Mouse (Mus musculus) stomach, embryonic 14.5 days (tissue): ENCODE measurements around the gene Hyal2. TPM values are rescaled to one million over a fixed set of nuclear protein-coding genes. Genes with fewer than 3 reads are reported as not detected.

ENCODE experiments used
- ATAC-seq: fragments of 200-750 bp; cut with Nextera tagmentation; 2 replicates; pipeline ENCODE4 v1.8.0; 2017; ENCODE audit warnings: low read depth, moderate TSS enrichment; ENCODE audit not compliant: insufficient number of reproducible peaks, insufficient read depth, low FRiP score
- H3K27ac ChIP-seq: fragments of 300-500 bp; sonication (generic); 2 replicates; pipeline ENCODE4 v1.5.1; 2014; ENCODE audit warnings: mild to moderate bottlenecking, low read length, moderate library complexity, mixed read lengths
- H3K27me3 ChIP-seq: fragments of 300-500 bp; sonication (generic); 2 replicates; pipeline ENCODE4 v1.6.1; 2014; ENCODE audit warnings: low read length, control low read depth, mixed read lengths; ENCODE audit not compliant: control insufficient read depth, insufficient read depth
- H3K36me3 ChIP-seq: fragments of 300-500 bp; sonication (generic); 2 replicates; pipeline ENCODE4 v1.6.1; 2014; ENCODE audit warnings: mild to moderate bottlenecking, control low read depth, low read length, moderate library complexity, mixed read lengths; ENCODE audit not compliant: control insufficient read depth, insufficient read depth
- H3K4me1 ChIP-seq: fragments of 300-500 bp; sonication (generic); 2 replicates; pipeline ENCODE4 v1.6.1; 2014; ENCODE audit warnings: low read length, control low read depth, mixed read lengths; ENCODE audit not compliant: control insufficient read depth, insufficient read depth
- H3K4me2 ChIP-seq: fragments of 300-500 bp; sonication (generic); replicated peaks from 2 replicates; pipeline ENCODE4 v1.6.1; 2014; ENCODE audit warnings: low read depth, low read length, control low read depth
- H3K4me3 ChIP-seq: fragments of 300-500 bp; sonication (generic); 2 replicates; pipeline ENCODE4 v1.5.1; 2014; ENCODE audit warnings: low read depth, low read length, control low read depth
- H3K9ac ChIP-seq: fragments of 300-500 bp; sonication (generic); replicated peaks from 2 replicates; pipeline ENCODE4 v1.6.1; 2014; ENCODE audit warnings: low read depth, mild to moderate bottlenecking, control low read depth, low read length, moderate library complexity, mixed read lengths
- H3K9me3 ChIP-seq: fragments of 300-500 bp; sonication (generic); 2 replicates; pipeline ENCODE4 v1.6.1; 2016; ENCODE audit warnings: low read depth, low read length, control low read depth; ENCODE audit not compliant: control insufficient read depth
- WGBS: fragments of 180-500 bp; shearing (Covaris S2); extraction: QIAGEN DNeasy Blood & Tissue Kit; methylation state at CpG from one replicate; pipeline ENCODE4 v1.1.7; 2014; 5-methylcytosine and 5-hydroxymethylcytosine counted together
- polyA plus RNA-seq: library from polyadenylated mRNA; unstranded; fragments of >200 nt; fragmentation: Nextera tagmentation; extraction: Ambion mirVana; gene quantifications from 2 replicates; pipeline ENCODE4 v1.2.1, GENCODE M21; 2014

The Hyal2 gene
- polyA plus RNA-seq, 1 experiment from 2014 or later, result 127 TPM

- Histone ChIP-seq H3K4me2 (peak overlapping the region; percentile 91), H3K4me1 (peaks cover 19% of the 10 kb centered on the region), H3K27me3 (no peaks in the 10 kb centered on the region), H3K27ac (peak overlapping the region; percentile 77), H3K9me3 (no peaks in the 10 kb centered on the region), H3K9ac (peak overlapping the region; percentile 85), H3K36me3 (peaks cover 21% of the 10 kb centered on the region), H3K4me3 (peak overlapping the region; percentile 83)
- under 1% methylated on average over 40 of the region's 40 CpGs for WGBS
- ATAC-seq, result no peak
These were observed 33.1 kb upstream of the Hyal2 start for GRCm38 (mm10) chr9:107534408-107535202.

- H3K4me1 ChIP-seq, result peaks cover 28% of the 10 kb centered on the region
- no peak for ATAC-seq
- WGBS, result 92% methylated on average over 7 of the region's 7 CpGs
- no peak overlapping the region for H3K9ac ChIP-seq
- no peak overlapping the region for H3K27ac ChIP-seq
- no peaks in the 10 kb centered on the region for H3K27me3 ChIP-seq
- H3K4me2 ChIP-seq, result no peak overlapping the region
- peaks cover 25% of the 10 kb centered on the region for H3K36me3 ChIP-seq
- H3K4me3 ChIP-seq, result no peak overlapping the region
- no peaks in the 10 kb centered on the region for H3K9me3 ChIP-seq
These were observed 29.5 kb upstream of the Hyal2 start for GRCm38 (mm10) chr9:107538231-107538630.

GRCm38 (mm10) chr9:107538711-107539110 lies 29.0 kb upstream of the Hyal2 start:
- 95% methylated on average over 3 of the region's 3 CpGs for WGBS
- Histone ChIP-seq H3K9ac (no peak overlapping the region), H3K27me3 (no peaks in the 10 kb centered on the region), H3K27ac (no peak overlapping the region), H3K9me3 (no peaks in the 10 kb centered on the region), H3K4me1 (peaks cover 28% of the 10 kb centered on the region), H3K4me3 (no peak overlapping the region), H3K4me2 (no peak overlapping the region), H3K36me3 (peaks cover 27% of the 10 kb centered on the region)
- ATAC-seq, result no peak

- Histone ChIP-seq H3K4me1 (peaks cover 28% of the 10 kb centered on the region), H3K9ac (no peak overlapping the region), H3K4me2 (no peak overlapping the region), H3K36me3 (peaks cover 32% of the 10 kb centered on the region), H3K4me3 (no peak overlapping the region), H3K9me3 (no peaks in the 10 kb centered on the region), H3K27ac (no peak overlapping the region), H3K27me3 (no peaks in the 10 kb centered on the region)
- 95% methylated on average over 8 of the region's 8 CpGs for WGBS
- ATAC-seq, result no peak
These were observed 27.8 kb upstream of the Hyal2 start for GRCm38 (mm10) chr9:107539940-107540339.

GRCm38 (mm10) chr9:107540420-107540819 lies 27.3 kb upstream of the Hyal2 start:
- H3K4me3 ChIP-seq, result no peak overlapping the region
- peaks cover 37% of the 10 kb centered on the region for H3K36me3 ChIP-seq
- peaks cover 26% of the 10 kb centered on the region for H3K4me1 ChIP-seq
- H3K27ac ChIP-seq, result no peak overlapping the region
- H3K4me2 ChIP-seq, result no peak overlapping the region
- no peaks in the 10 kb centered on the region for H3K9me3 ChIP-seq
- no peaks in the 10 kb centered on the region for H3K27me3 ChIP-seq
- WGBS, result 58% methylated on average over 4 of the region's 4 CpGs
- no peak for ATAC-seq
- no peak overlapping the region for H3K9ac ChIP-seq

GRCm38 (mm10) chr9:107541005-107541404 lies 26.7 kb upstream of the Hyal2 start:
- peak overlapping the region; percentile 64 for H3K4me2 ChIP-seq
- no peaks in the 10 kb centered on the region for H3K9me3 ChIP-seq
- WGBS, result 22% methylated on average over 10 of the region's 10 CpGs
- H3K27ac ChIP-seq, result no peak overlapping the region
- peak overlapping the region; percentile 54; the same call in 1 of the 2 replicates for H3K4me3 ChIP-seq
- no peak for ATAC-seq
- H3K27me3 ChIP-seq, result no peaks in the 10 kb centered on the region
- H3K36me3 ChIP-seq, result peaks cover 41% of the 10 kb centered on the region
- peaks cover 21% of the 10 kb centered on the region for H3K4me1 ChIP-seq
- no peak overlapping the region for H3K9ac ChIP-seq

- peak; percentile 87 for ATAC-seq
- no peaks in the 10 kb centered on the region for H3K9me3 ChIP-seq
- H3K9ac ChIP-seq, result peak within 1 kb of the TSS; percentile 45; the same call in 1 of the 2 replicates
- H3K27ac ChIP-seq, result peak within 1 kb of the TSS; percentile 44; the same call in 1 of the 2 replicates
- H3K4me2 ChIP-seq, result peak within 1 kb of the TSS; percentile 64
- WGBS, result under 1% methylated on average over 46 of the region's 46 CpGs
- peak within 1 kb of the TSS; percentile 54 for H3K4me3 ChIP-seq
- H3K36me3 ChIP-seq, result peaks cover 41% of the 10 kb centered on the region
- H3K27me3 ChIP-seq, result no peaks in the 10 kb centered on the region
- peaks cover 17% of the 10 kb centered on the region for H3K4me1 ChIP-seq
These were observed 26.0 kb upstream of the Hyal2 start, which contains the start of the genes Cyb561d2 and Nprl2 for GRCm38 (mm10) chr9:107541474-107542351. Gene Cyb561d2, minus strand, starts transcription at chr9:107542193. Gene Nprl2, plus strand, starts transcription at chr9:107542226.

GRCm38 (mm10) chr9:107542352-107542686 lies 25.4 kb upstream of the Hyal2 start:
- ATAC-seq, result no peak
- peak overlapping the region; percentile 45; the same call in 1 of the 2 replicates for H3K9ac ChIP-seq
- peaks cover 41% of the 10 kb centered on the region for H3K36me3 ChIP-seq
- 2% methylated on average over 11 of the region's 11 CpGs for WGBS
- peak overlapping the region; percentile 54 for H3K4me3 ChIP-seq
- peak overlapping the region; percentile 64 for H3K4me2 ChIP-seq
- no peaks in the 10 kb centered on the region for H3K9me3 ChIP-seq
- H3K27me3 ChIP-seq, result no peaks in the 10 kb centered on the region
- H3K4me1 ChIP-seq, result peaks cover 17% of the 10 kb centered on the region
- peak overlapping the region; percentile 21; the same call in 1 of the 2 replicates for H3K27ac ChIP-seq
